In genomic region chr8:116241987-116242242, GRCm38 (mm10) we compare ENCODE assay signal across 23 mouse cellular contexts.
"Had no signal": no experiment of that assay in that cellular context is flagged by ENCODE, and none has a peak within 500 bp of the region (broad histone marks: within the 10 kb centered on the region; RNA-seq: fewer than 3 reads in every experiment).

No protein-coding gene starts in this region.

- H3K4me2 ChIP-seq: heart, embryonic 12.5 days; hindbrain, embryonic 12.5 days; hindbrain, embryonic 14.5 days; intestine, embryonic 15.5 days; liver, embryonic 12.5 days had no signal

- DNase-seq: gastrocnemius, adult 2 months; gastrocnemius, postnatal 10 days; gastrocnemius, postnatal 25 days; heart, postnatal 10 days; heart, postnatal 4 days; kidney, adult 18-20 months; kidney, adult 8-10 months; kidney, postnatal 10 days; kidney, postnatal 25 days; kidney, postnatal 4 days had no signal

- H3K27me3 ChIP-seq: heart, embryonic 12.5 days; liver, embryonic 12.5 days had no signal

- H3K9me3 ChIP-seq: heart, embryonic 10.5 days; heart, embryonic 12.5 days; hindbrain, embryonic 10.5 days; hindbrain, embryonic 12.5 days; intestine, embryonic 15.5 days; liver, embryonic 12.5 days had no signal

- H3K9ac ChIP-seq: heart, embryonic 12.5 days; hindbrain, embryonic 12.5 days; hindbrain, embryonic 14.5 days; intestine, embryonic 15.5 days; liver, embryonic 12.5 days; liver, embryonic 14.5 days had no signal

- H3K36me3 ChIP-seq: heart, embryonic 10.5 days; heart, embryonic 12.5 days; hindbrain, embryonic 10.5 days; hindbrain, embryonic 12.5 days; intestine, embryonic 15.5 days; liver, embryonic 12.5 days had no signal

- H3K4me3 ChIP-seq: gastrocnemius, adult 2 months; heart, embryonic 10.5 days; heart, embryonic 12.5 days; hindbrain, embryonic 10.5 days; hindbrain, embryonic 12.5 days; intestine, embryonic 15.5 days; layer of hippocampus, adult 2 months; left cerebral cortex, adult 2 months; liver, embryonic 12.5 days had no signal

- H3K4me1 ChIP-seq: heart, embryonic 10.5 days; intestine, embryonic 15.5 days; liver, embryonic 12.5 days had no signal

- ATAC-seq: hindbrain, embryonic 16.5 days; inflammation-experienced regulatory T-cells, adult 6 months; intestine, embryonic 15.5 days; intestine, postnatal 0 days; liver, embryonic 12.5 days had no signal

- H3K27ac ChIP-seq: gastrocnemius, adult 2 months; heart, embryonic 10.5 days; hindbrain, embryonic 10.5 days; hindbrain, embryonic 12.5 days; hindbrain, embryonic 14.5 days; intestine, embryonic 15.5 days; layer of hippocampus, adult 2 months; left cerebral cortex, adult 2 months; liver, embryonic 12.5 days; liver, embryonic 14.5 days had no signal
